9 mouse cellular contexts compared by ENCODE assay signal in the genomic region with DNA sequence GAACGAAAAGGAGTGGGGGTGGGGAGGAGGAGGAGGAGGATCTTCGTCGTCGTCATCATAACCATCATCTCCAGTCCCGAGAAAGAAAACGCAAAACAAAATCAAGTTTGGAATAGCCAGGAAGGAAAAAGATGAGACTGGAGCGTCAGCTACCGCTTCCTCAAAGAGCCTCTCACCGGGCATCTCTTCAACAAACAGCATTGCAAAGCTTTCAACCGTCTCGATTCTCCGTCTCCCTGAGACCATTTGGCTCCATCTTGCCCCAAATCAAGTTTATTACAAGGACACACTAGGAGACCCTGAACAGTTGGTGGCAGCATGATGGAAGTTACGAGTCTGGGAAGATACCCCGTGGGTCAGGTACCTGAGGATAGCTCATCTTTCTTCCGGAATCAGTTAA. TPM values are rescaled to one million over a fixed set of nuclear protein-coding genes. Genes with fewer than 3 reads are reported as not detected.
DNase-seq lines count a peak whose midpoint lies in the region; ATAC-seq lines count a peak whose summit lies in the region.
"Had no signal": no experiment of that assay in that cellular context is flagged by ENCODE, and none has a peak within 500 bp of the region (broad histone marks: within the 10 kb centered on the region; RNA-seq: fewer than 3 reads in every experiment).

No protein-coding gene starts in this region.

- no peak overlapping the region for H3K27ac ChIP-seq in lung, embryonic 15.5 days
- no peak overlapping the region for H3K27ac ChIP-seq in limb, embryonic 12.5 days
- H3K27ac ChIP-seq in stomach, embryonic 16.5 days (ENCODE audit: low read length): no peak overlapping the region

- WGBS in lung, embryonic 15.5 days: 6% methylated on average over 15 of the region's 15 CpGs
- 8% methylated on average over 15 of the region's 15 CpGs for WGBS in limb, embryonic 12.5 days
- 5% methylated on average over 15 of the region's 15 CpGs for WGBS in stomach, embryonic 16.5 days

- H3K4me3 ChIP-seq in lung, embryonic 15.5 days: no peak overlapping the region
- H3K4me3 ChIP-seq in limb, embryonic 12.5 days (replicated peaks): peak overlapping the region; percentile 34
- H3K4me3 ChIP-seq in stomach, embryonic 16.5 days (replicated peaks; ENCODE audit: low read length): peak overlapping the region; percentile 33

- ATAC-seq in lung, embryonic 15.5 days (ENCODE audit: borderline replicate concordance, extremely low read depth, low FRiP score, low TSS enrichment): no peak
- ATAC-seq in limb, embryonic 12.5 days (ENCODE audit: insufficient number of reproducible peaks, insufficient read depth, low FRiP score, low TSS enrichment, low read depth): no peak
- ATAC-seq in stomach, embryonic 16.5 days (ENCODE audit: insufficient read depth, low FRiP score): no peak
- ATAC-seq in activated CD4-positive, CD25-positive, alpha-beta regulatory T cell, adult 4 months: no peak

- H3K4me1 ChIP-seq in lung, embryonic 15.5 days: peaks cover 22% of the 10 kb centered on the region
- peaks cover 22% of the 10 kb centered on the region for H3K4me1 ChIP-seq in limb, embryonic 12.5 days (replicated peaks)
- H3K4me1 ChIP-seq in stomach, embryonic 16.5 days (ENCODE audit: control insufficient read depth, insufficient read depth, low read length): peaks cover 9% of the 10 kb centered on the region

- H3K9ac ChIP-seq in lung, embryonic 15.5 days: no peak overlapping the region
- no peak overlapping the region for H3K9ac ChIP-seq in limb, embryonic 12.5 days (replicated peaks)
- no peak overlapping the region for H3K9ac ChIP-seq in stomach, embryonic 16.5 days (ENCODE audit: low read length)

- H3K36me3 ChIP-seq in lung, embryonic 15.5 days: no peaks in the 10 kb centered on the region
- H3K36me3 ChIP-seq in limb, embryonic 12.5 days: no peaks in the 10 kb centered on the region
- H3K36me3 ChIP-seq in stomach, embryonic 16.5 days (ENCODE audit: control insufficient read depth, insufficient read depth, low read length): no peaks in the 10 kb centered on the region

- peak overlapping the region; percentile 47 for H3K4me2 ChIP-seq in lung, embryonic 15.5 days
- peak overlapping the region; percentile 56 for H3K4me2 ChIP-seq in limb, embryonic 12.5 days
- H3K4me2 ChIP-seq in stomach, embryonic 16.5 days (ENCODE audit: low read depth, low read length): peak overlapping the region; percentile 46

- no peaks in the 10 kb centered on the region for H3K9me3 ChIP-seq in lung, embryonic 15.5 days
- no peaks in the 10 kb centered on the region for H3K9me3 ChIP-seq in limb, embryonic 12.5 days
- H3K9me3 ChIP-seq in stomach, embryonic 16.5 days (replicated peaks; ENCODE audit: control insufficient read depth, low read length): no peaks in the 10 kb centered on the region

- peak; percentile 13 for DNase-seq in embryo, embryonic 10 days (ENCODE audit: low spot score)
- no peak for DNase-seq in embryo, embryonic 11 days
- DNase-seq in lung, postnatal 4 days: no peak
- DNase-seq in left cerebral cortex, adult 8-10 months (ENCODE audit: low spot score in 2 of 2): no peak

- peaks cover 42% of the 10 kb centered on the region for H3K27me3 ChIP-seq in lung, embryonic 15.5 days
- peaks cover 57% of the 10 kb centered on the region for H3K27me3 ChIP-seq in limb, embryonic 12.5 days
- H3K27me3 ChIP-seq in stomach, embryonic 16.5 days (ENCODE audit: control insufficient read depth, insufficient read depth, low read length): peaks cover 38% of the 10 kb centered on the region

RNA-seq across cellular contexts. Expression of gene Car4, which starts 0.4 kb away (rescaled TPM):
- polyA plus RNA-seq in lung, embryonic 15.5 days (2015; fragmentation: Nextera tagmentation; extraction: Ambion mirVana): 0.58 and 0.85 TPM in 2 replicates
- 0.33 TPM in 1 of 2 replicates, not detected in the other for polyA plus RNA-seq in limb, embryonic 12.5 days (2016; fragmentation: Nextera tagmentation; extraction: Ambion mirVana)
- 0.35 and 0.49 TPM in 2 replicates for polyA plus RNA-seq in stomach, embryonic 16.5 days (2015; fragmentation: Nextera tagmentation; extraction: Ambion mirVana)
- 10 to 100 TPM; 49.2 to 57.6 (median 54.8) TPM for total RNA-seq in left cerebral cortex, adult 8-10 months (2022)
- polyA plus RNA-seq in activated CD4-positive, CD25-positive, alpha-beta regulatory T cell, adult 4 months (2017; shearing (Covaris generic)): not detected
- total RNA-seq: liver, adult 2 months had no signal

RNA-seq across cellular contexts. Expression of gene Znhit3, which starts 41.0 kb away (rescaled TPM):
- polyA plus RNA-seq in lung, embryonic 15.5 days (2015; fragmentation: Nextera tagmentation; extraction: Ambion mirVana): 61.0 and 62.6 TPM in 2 replicates
- polyA plus RNA-seq in limb, embryonic 12.5 days (2016; fragmentation: Nextera tagmentation; extraction: Ambion mirVana): 65.6 and 66.5 TPM in 2 replicates
- 46.8 and 48.3 TPM in 2 replicates for polyA plus RNA-seq in stomach, embryonic 16.5 days (2015; fragmentation: Nextera tagmentation; extraction: Ambion mirVana)
- total RNA-seq in left cerebral cortex, adult 8-10 months (2022): 10 to 100 TPM; 30.3 to 33.0 (median 32.5) TPM
- polyA plus RNA-seq in activated CD4-positive, CD25-positive, alpha-beta regulatory T cell, adult 4 months (2017; shearing (Covaris generic)): 10 to 100 TPM; 34.7 to 35.7 TPM
